Mouse (Mus musculus) MEL (cell line): ENCODE results near the gene Gad1.

ENCODE experiments used
- CHD1 ChIP-seq: IDR thresholded peaks from 2 replicates; pipeline ENCODE4 v1.6.1; 2012; ENCODE audit warnings: low read depth, mild to moderate bottlenecking, inconsistent platforms, low read length, improper control_type of control experiment
- CTCF ChIP-seq, 3 experiments: IDR thresholded peaks in 2 of 3; conservative IDR thresholded peaks in 1 of 3; 2 replicates each; pipeline ENCODE4 v1.5.1; 2011 to 2012; ENCODE audit warnings: low read length in 3 of 3, low read depth in 2 of 3, mild to moderate bottlenecking in 2 of 3, improper control_type of control experiment in 1 of 3, inconsistent platforms in 1 of 3, mixed read lengths in 1 of 3, moderate library complexity in 1 of 3; ENCODE audit not compliant: control insufficient read depth in 1 of 3, insufficient read depth in 1 of 3, poor library complexity in 1 of 3, severe bottlenecking in 1 of 3
- E2F4 ChIP-seq: IDR thresholded peaks from 2 replicates; pipeline ENCODE4 v1.6.1; 2011; ENCODE audit warnings: low read depth, low read length, improper control_type of control experiment, borderline replicate concordance
- ELF1 ChIP-seq: IDR thresholded peaks from 2 replicates; pipeline ENCODE4 v1.6.1; 2014; ENCODE audit warnings: low read depth, mild to moderate bottlenecking, inconsistent platforms, low read length, improper control_type of control experiment, moderate library complexity
- EP300 ChIP-seq, 2 experiments: IDR thresholded peaks; 2 replicates each; pipeline ENCODE4 v1.6.1; 2011; ENCODE audit warnings: improper control_type of control experiment in 2 of 2, low read length in 2 of 2, low read depth in 1 of 2, mild to moderate bottlenecking in 1 of 2
- ETS1 ChIP-seq: IDR thresholded peaks from 2 replicates; pipeline ENCODE4 v1.6.1; 2012; ENCODE audit warnings: low read depth, mild to moderate bottlenecking, inconsistent platforms, low read length, improper control_type of control experiment, moderate library complexity
- GATA1 ChIP-seq: IDR thresholded peaks from 2 replicates; pipeline ENCODE4 v1.6.1; 2011; ENCODE audit warnings: low read depth, low read length, improper control_type of control experiment
- POLR2A ChIP-seq, 2 experiments: IDR thresholded peaks; 2 replicates each; pipeline ENCODE4 v1.6.1; 2011 to 2012; ENCODE audit warnings: low read length in 2 of 2, mild to moderate bottlenecking in 2 of 2, control low read depth in 1 of 2, improper control_type of control experiment in 1 of 2, low read depth in 1 of 2, moderate library complexity in 1 of 2; ENCODE audit not compliant: control insufficient read depth in 1 of 2, insufficient read depth in 1 of 2, poor library complexity in 1 of 2
- POLR2AphosphoS2 ChIP-seq: IDR thresholded peaks from 2 replicates; pipeline ENCODE4 v1.6.1; 2011; ENCODE audit warnings: low read length, improper control_type of control experiment
- RAD21 ChIP-seq: IDR thresholded peaks from 2 replicates; pipeline ENCODE4 v1.6.1; 2011; ENCODE audit warnings: mild to moderate bottlenecking, low read depth, low read length, improper control_type of control experiment
- TCF12 ChIP-seq: IDR thresholded peaks from 2 replicates; pipeline ENCODE4 v1.6.1; 2014; ENCODE audit warnings: low read depth, mild to moderate bottlenecking, inconsistent platforms, low read length, improper control_type of control experiment, moderate library complexity
- USF2 ChIP-seq, 2 experiments: IDR thresholded peaks; 2 replicates each; pipeline ENCODE4 v1.6.1; 2011 to 2012; ENCODE audit warnings: improper control_type of control experiment in 2 of 2, low read length in 2 of 2, borderline replicate concordance in 1 of 2, inconsistent platforms in 1 of 2, low read depth in 1 of 2, mild to moderate bottlenecking in 1 of 2; ENCODE audit not compliant: insufficient read depth in 1 of 2
- ZNF384 ChIP-seq: IDR thresholded peaks from 2 replicates; pipeline ENCODE4 v1.6.1; 2012; ENCODE audit warnings: low read depth, mild to moderate bottlenecking, inconsistent platforms, low read length, improper control_type of control experiment

DNA sequence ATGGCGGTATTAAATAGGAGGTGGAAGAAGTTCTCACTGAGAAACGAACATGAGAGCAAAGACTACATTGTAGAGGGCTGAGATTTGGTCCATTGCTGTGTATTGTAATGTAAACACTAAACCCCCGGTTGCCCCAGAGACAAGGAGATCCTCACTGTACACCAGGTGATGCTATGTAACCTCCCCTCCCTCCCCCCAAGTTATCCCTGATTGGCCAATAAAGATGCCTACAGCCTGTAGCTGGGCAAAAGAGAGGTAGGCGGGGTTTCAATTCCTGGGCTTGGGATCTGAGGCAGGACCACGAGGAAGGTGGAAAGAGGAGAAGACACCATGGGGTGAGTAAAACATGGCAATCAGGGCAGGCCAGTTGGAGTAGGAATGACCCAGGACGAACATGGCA is 2.2 kb upstream of the Gad1 start:
- TF ChIP-seq ZNF384 (no peak), POLR2A (IDR thresholded peaks at IDR 0.05; ENCODE audit: control insufficient read depth in 1 of 2, insufficient read depth in 1 of 2, low read depth in 1 of 2, low read length in 2 of 2, poor library complexity in 1 of 2) (no peak), RAD21 (no peak), GATA1 (no peak), CHD1 (no peak), POLR2AphosphoS2 (no peak), CTCF (IDR thresholded peaks at IDR 0.05 in 2 of 3, conservative IDR thresholded peaks at IDR 0.05 in 1 of 3; ENCODE audit: control insufficient read depth in 1 of 3, insufficient read depth in 1 of 3, low read depth in 2 of 3, low read length in 3 of 3, poor library complexity in 1 of 3, severe bottlenecking in 1 of 3) (no peak), ETS1 (no peak), E2F4 (no peak), USF2 (IDR thresholded peaks at IDR 0.05; ENCODE audit: borderline replicate concordance in 1 of 2, insufficient read depth in 1 of 2, low read depth in 1 of 2, low read length in 2 of 2) (no peak), ELF1 (no peak), EP300 (IDR thresholded peaks at IDR 0.05; ENCODE audit: low read depth in 1 of 2, low read length in 2 of 2) (no peak), TCF12 (no peak)
